Mouse (Mus musculus): ENCODE results near the gene Spef1.

- TF ChIP-seq CTCF (IDR thresholded peaks at IDR 0.05; ENCODE audit: insufficient read depth, low read depth, low read length) = no peak
- no peak for TF ChIP-seq POLR2A (IDR thresholded peaks at IDR 0.05; ENCODE audit: insufficient read depth, low read depth, low read length)
These were observed 36.5 kb upstream of the Spef1 start for GRCm38 (mm10) chr2:131223569-131223968.

Data from olfactory bulb, adult 2 months (tissue).